Mouse (Mus musculus): ENCODE measurements around the gene Olfr279. TPM values are rescaled to one million over a fixed set of nuclear protein-coding genes. Genes with fewer than 3 reads are reported as not detected.
"Not testable (repeated sequence)": the region's sequence is repeated elsewhere in the genome, so short reads cannot be mapped to it uniquely, and the experiment has no call there.

The Olfr279 gene
- polyA plus RNA-seq, 1 experiment from 2014 or later = not detected

GRCm38 (mm10) chr15:98512799-98513321 lies 20.7 kb downstream of the Olfr279 start:
- no peak for ATAC-seq (replicated peaks)
- Histone ChIP-seq H3K4me1 (peaks cover 5% of the 10 kb centered on the region; the same call in 1 of the 2 replicates), H3K4me2 (no peak overlapping the region), H3K9me3 (no peaks in the 10 kb centered on the region), H3K9ac (no peak overlapping the region), H3K27ac (no peak overlapping the region), H3K36me3 (replicated peaks) (peaks cover 2% of the 10 kb centered on the region; the same call in 1 of the 2 replicates), H3K27me3 (replicated peaks) (no peaks in the 10 kb centered on the region), H3K4me3 (no peak overlapping the region)
- 59% methylated on average over 17 of the region's 17 CpGs for WGBS

DNA sequence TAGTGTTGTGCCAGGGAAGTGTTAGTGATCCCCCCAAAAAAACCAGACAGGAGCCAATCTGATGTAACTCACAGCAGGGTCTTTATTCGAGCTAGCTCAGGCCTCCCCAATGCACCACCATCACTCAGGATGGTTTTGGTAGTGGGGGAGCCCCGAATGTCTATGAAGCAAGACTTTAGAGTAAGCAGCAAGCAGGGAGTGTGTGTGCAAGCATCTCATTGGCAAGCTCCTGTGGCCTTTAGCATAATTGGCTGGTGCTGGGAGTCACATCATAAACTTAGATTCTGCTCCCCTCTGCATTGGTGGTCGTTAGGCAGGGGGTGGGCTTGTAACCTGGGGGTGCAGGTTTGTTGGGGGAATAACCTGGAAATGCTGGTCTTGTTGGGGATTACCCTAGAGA lies 21.5 kb downstream of the Olfr279 start:
- 73% methylated on average over 3 of the region's 3 CpGs for WGBS
- ATAC-seq (replicated peaks); H3K9ac ChIP-seq; H3K4me1 ChIP-seq; H3K4me2 ChIP-seq; H3K27me3 ChIP-seq (replicated peaks); H3K27ac ChIP-seq; H3K9me3 ChIP-seq; H3K36me3 ChIP-seq (replicated peaks); H3K4me3 ChIP-seq: not testable (repeated sequence)

- no peak overlapping the region for H3K4me3 ChIP-seq
- 87% methylated on average over 8 of the region's 8 CpGs for WGBS
- H3K9me3 ChIP-seq = no peaks in the 10 kb centered on the region
- H3K36me3 ChIP-seq (replicated peaks) = peaks cover 8% of the 10 kb centered on the region; the same call in 1 of the 2 replicates
- H3K27me3 ChIP-seq (replicated peaks) = no peaks in the 10 kb centered on the region
- H3K4me1 ChIP-seq = peaks cover 5% of the 10 kb centered on the region; the same call in 1 of the 2 replicates
- no peak overlapping the region for H3K9ac ChIP-seq
- no peak for ATAC-seq (replicated peaks)
- no peak overlapping the region for H3K4me2 ChIP-seq
- no peak overlapping the region for H3K27ac ChIP-seq
Measured at GRCm38 (mm10) chr15:98514146-98514545, 21.9 kb downstream of the Olfr279 start.

GRCm38 (mm10) chr15:98514845-98515244 lies 22.6 kb downstream of the Olfr279 start:
- H3K27ac ChIP-seq; H3K9ac ChIP-seq; H3K9me3 ChIP-seq; H3K4me2 ChIP-seq; ATAC-seq (replicated peaks); H3K27me3 ChIP-seq (replicated peaks); H3K4me1 ChIP-seq; H3K4me3 ChIP-seq: not testable (repeated sequence)
- WGBS = 91% methylated on average over 2 of the region's 2 CpGs
- H3K36me3 ChIP-seq (replicated peaks) = peaks cover 13% of the 10 kb centered on the region; the same call in 1 of the 2 replicates

DNA sequence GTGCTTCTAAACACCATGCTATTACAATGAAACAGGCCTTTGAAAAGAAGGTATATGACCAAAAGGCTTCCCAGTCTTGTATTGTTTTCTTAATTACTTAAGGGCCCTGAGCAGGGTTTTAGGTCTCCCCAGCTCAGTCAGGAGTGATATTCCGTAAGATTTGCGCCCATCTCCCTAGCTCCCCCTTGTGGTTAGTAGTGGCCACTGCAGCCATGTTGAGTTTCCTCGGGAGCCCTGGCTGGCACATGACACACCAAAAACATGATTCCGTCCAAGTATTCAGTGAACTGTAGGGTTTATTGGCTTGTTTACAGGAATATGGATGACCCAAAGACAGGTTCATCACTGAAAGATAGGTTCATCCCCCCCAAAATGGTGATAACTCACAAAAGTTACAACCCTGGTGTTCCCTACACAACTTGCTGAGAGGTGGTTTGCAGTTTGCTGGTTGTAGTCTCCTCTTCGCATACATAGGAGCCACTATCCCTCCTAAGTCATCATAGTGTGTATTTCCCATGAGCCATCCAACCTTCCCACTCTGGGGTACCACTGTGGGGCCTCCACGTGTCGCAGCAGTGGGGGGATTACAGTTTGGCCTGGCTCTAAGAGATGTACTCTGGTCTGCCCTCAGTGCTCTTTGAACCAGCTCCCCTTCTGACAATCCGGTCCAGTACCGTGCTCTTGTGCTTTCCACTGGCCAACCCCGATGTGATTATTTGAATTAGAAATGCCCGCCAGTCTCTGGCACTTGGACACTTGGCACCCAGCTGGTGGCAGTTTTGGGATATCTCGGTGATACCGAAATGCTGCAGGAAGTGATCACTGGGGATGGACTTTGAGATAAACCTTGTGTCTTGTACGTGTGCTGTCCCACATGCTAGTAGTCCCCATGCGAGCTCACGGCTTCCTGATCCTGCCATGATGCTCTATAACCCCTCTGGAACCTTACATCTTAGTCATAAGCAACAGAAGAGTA lies 25.5 kb downstream of the Olfr279 start:
- ATAC-seq (replicated peaks) = no peak
- WGBS = 71% methylated on average over 16 of the region's 16 CpGs
- Histone ChIP-seq H3K9ac (no peak overlapping the region), H3K27me3 (replicated peaks) (no peaks in the 10 kb centered on the region), H3K36me3 (replicated peaks) (peaks cover 28% of the 10 kb centered on the region; the same call in 1 of the 2 replicates), H3K27ac (no peak overlapping the region), H3K9me3 (no peaks in the 10 kb centered on the region), H3K4me2 (no peak overlapping the region), H3K4me3 (no peak overlapping the region), H3K4me1 (no peaks in the 10 kb centered on the region)

DNA sequence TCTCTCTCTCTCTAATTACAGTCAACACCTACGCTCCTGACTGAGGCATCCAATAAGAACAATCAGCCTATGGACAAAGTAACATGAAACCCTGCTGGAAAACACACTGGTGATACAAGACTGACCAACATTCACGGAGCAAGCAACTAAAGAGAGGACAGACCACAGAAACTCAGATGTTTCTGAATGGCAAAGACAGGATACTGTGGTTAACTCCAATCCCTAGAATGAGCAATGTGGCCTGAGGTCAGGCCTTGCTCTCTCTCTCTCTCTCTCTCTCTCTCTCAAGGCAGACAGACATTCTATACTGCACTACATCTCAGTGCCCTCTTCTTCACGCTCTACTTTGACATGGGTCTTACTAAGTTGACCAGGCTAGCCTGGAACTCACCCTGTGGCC lies 29.0 kb downstream of the Olfr279 start:
- 91% methylated on average over 3 of the region's 3 CpGs for WGBS
- Histone ChIP-seq H3K9me3 (no peaks in the 10 kb centered on the region), H3K36me3 (replicated peaks) (peaks cover 48% of the 10 kb centered on the region), H3K4me2 (no peak overlapping the region), H3K9ac (no peak overlapping the region), H3K27ac (no peak overlapping the region), H3K4me3 (no peak overlapping the region), H3K4me1 (no peaks in the 10 kb centered on the region), H3K27me3 (replicated peaks) (no peaks in the 10 kb centered on the region)
- no peak for ATAC-seq (replicated peaks)

- peaks cover 3% of the 10 kb centered on the region; the same call in 1 of the 2 replicates for H3K4me1 ChIP-seq
- H3K4me2 ChIP-seq = no peak overlapping the region
- ATAC-seq (replicated peaks) = no peak
- H3K4me3 ChIP-seq = no peak overlapping the region
- H3K27ac ChIP-seq = no peak overlapping the region
- 76% methylated on average over 5 of the region's 5 CpGs for WGBS
- peaks cover 61% of the 10 kb centered on the region for H3K36me3 ChIP-seq (replicated peaks)
- no peaks in the 10 kb centered on the region for H3K27me3 ChIP-seq (replicated peaks)
- no peak overlapping the region for H3K9ac ChIP-seq
- no peaks in the 10 kb centered on the region for H3K9me3 ChIP-seq
Measured at GRCm38 (mm10) chr15:98526057-98526456, 33.9 kb downstream of the Olfr279 start.

DNA sequence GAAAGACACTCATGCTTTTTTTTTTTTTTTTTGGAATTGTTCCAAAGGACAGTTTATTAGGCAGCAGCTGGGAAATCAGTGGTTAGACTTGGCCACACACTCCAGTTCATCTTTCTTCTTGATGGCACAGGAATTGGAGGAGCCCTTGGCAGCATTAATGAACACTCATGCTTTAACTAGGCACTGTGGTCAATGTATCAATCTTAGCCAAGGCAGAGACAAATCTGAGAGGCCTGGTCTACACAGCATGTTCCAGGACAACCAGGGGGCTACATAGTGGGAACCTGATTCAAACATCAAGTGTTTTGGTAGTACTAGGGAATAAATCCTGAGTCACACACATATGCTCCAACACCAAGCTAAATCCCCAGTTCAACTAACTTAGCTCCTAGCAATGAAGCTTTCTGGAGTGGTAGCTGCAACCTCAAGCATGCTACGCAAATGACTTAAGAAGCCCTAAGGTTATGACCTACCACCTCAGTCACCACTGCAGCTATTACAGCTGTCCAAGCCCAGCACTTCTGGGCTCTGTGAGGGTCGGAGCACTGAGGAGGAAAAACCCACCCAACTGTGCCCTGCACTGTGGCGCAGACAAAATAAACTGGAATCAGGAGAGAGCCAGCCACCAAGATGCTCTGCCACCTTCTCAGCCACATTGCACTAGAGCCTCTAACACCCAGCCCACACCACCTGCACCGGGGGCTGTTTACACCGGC lies 35.0 kb downstream of the Olfr279 start:
- H3K27ac ChIP-seq = no peak overlapping the region
- H3K4me1 ChIP-seq = peaks cover 12% of the 10 kb centered on the region
- H3K4me3 ChIP-seq = no peak overlapping the region
- peaks cover 56% of the 10 kb centered on the region for H3K36me3 ChIP-seq (replicated peaks)
- H3K9ac ChIP-seq = no peak overlapping the region
- WGBS = 93% methylated on average over 5 of the region's 5 CpGs
- no peaks in the 10 kb centered on the region for H3K27me3 ChIP-seq (replicated peaks)
- no peak for ATAC-seq (replicated peaks)
- H3K4me2 ChIP-seq = no peak overlapping the region
- H3K9me3 ChIP-seq = no peaks in the 10 kb centered on the region

DNA sequence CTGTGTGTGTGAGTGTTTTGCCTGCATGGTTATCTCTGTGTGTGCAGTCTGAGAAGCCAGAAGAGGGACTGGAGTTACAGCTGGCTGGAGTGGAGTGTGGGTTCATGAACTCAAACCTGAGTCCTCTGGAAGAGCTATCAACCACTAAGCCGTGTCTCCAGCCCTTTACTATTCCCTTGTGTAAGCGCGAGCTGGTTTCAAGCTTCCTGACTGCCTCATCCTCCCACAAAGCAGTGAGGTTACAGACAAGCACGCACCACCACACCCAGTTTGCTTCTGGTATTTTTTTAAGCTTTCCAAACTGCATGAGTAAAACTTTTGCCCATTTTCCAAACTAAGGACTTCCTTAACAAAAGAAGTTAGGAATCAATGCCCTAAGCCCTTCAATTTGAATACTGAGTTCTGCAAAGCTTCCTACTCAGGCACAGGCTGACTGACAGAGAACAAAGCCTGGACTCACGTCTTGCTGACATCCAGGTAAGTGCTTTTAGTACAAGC lies 35.9 kb downstream of the Olfr279 start:
- Histone ChIP-seq H3K36me3 (replicated peaks) (peaks cover 52% of the 10 kb centered on the region), H3K4me2 (no peak overlapping the region), H3K4me3 (no peak overlapping the region), H3K27ac (no peak overlapping the region), H3K9me3 (no peaks in the 10 kb centered on the region), H3K27me3 (replicated peaks) (no peaks in the 10 kb centered on the region), H3K4me1 (peaks cover 21% of the 10 kb centered on the region), H3K9ac (no peak overlapping the region)
- no peak for ATAC-seq (replicated peaks)
- WGBS = 88% methylated on average over 5 of the region's 5 CpGs

DNA sequence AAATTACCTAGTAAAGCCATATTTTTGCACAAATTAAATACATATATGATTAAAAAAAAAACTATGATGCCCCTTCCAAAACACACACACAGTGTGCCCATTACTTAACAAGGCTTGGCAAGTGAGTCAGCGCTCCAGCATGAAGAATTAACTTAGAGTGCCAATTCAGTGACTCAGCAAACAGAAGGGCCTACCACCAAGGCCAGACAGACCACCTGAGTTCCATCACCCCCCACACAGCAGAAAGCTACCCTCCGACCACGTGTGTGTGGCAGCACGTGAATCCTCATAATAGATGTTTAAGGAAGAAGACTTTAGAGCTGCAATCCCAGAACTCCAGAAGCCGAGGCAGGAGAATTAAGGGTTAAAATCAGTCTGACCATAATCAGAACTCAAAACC lies 40.1 kb downstream of the Olfr279 start:
- Histone ChIP-seq H3K9ac (peak overlapping the region; percentile 74), H3K4me2 (peak overlapping the region; percentile 69), H3K27ac (no peak overlapping the region), H3K4me1 (peaks cover 22% of the 10 kb centered on the region), H3K9me3 (no peaks in the 10 kb centered on the region), H3K4me3 (peak overlapping the region; percentile 96), H3K27me3 (replicated peaks) (no peaks in the 10 kb centered on the region), H3K36me3 (replicated peaks) (peaks cover 30% of the 10 kb centered on the region)
- 47% methylated on average over 5 of the region's 5 CpGs for WGBS
- no peak for ATAC-seq (replicated peaks)

DNA sequence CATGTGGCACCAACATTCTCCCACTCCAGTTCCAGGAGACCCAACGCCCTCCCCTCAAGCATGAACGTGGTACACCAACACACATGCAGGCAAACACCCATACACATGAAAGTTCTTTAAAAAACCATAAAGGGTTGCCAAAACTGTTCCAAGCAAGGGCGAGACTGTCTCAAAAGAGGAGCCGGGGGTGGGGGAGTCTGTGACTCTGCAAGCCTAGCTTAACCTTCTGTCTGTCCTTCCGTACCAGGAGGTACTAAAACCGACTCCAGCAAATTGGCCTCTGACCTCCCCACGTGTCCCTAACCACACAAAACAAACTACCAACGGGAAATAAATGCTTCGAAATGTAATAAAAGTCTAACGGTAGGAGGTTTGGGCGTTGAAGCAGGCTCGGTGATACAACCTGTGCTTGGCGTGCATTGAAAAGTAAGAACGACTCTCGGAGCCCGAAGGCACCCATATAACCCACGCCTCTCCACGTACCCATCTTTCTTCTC lies 40.9 kb downstream of the Olfr279 start:
- Histone ChIP-seq H3K27me3 (replicated peaks) (no peaks in the 10 kb centered on the region), H3K9ac (peak overlapping the region; percentile 74), H3K36me3 (replicated peaks) (peaks cover 22% of the 10 kb centered on the region), H3K9me3 (no peaks in the 10 kb centered on the region), H3K27ac (peak overlapping the region; percentile 97; the same call in 1 of the 2 replicates), H3K4me2 (peak overlapping the region; percentile 69), H3K4me1 (peaks cover 22% of the 10 kb centered on the region), H3K4me3 (peak overlapping the region; percentile 96)
- WGBS = under 1% methylated on average over 18 of the region's 18 CpGs
- ATAC-seq (replicated peaks) = no peak

Data from midbrain, embryonic 15.5 days (tissue).